Mouse (Mus musculus) urinary bladder, postnatal 14 days (tissue): Measurements from ENCODE around the gene Zbtb1.

Source experiments
- DNase-seq: peaks from one replicate; pipeline ENCODE4 v3.0.0; 2021; ENCODE audit warnings: low spot score

The Zbtb1 gene

DNA sequence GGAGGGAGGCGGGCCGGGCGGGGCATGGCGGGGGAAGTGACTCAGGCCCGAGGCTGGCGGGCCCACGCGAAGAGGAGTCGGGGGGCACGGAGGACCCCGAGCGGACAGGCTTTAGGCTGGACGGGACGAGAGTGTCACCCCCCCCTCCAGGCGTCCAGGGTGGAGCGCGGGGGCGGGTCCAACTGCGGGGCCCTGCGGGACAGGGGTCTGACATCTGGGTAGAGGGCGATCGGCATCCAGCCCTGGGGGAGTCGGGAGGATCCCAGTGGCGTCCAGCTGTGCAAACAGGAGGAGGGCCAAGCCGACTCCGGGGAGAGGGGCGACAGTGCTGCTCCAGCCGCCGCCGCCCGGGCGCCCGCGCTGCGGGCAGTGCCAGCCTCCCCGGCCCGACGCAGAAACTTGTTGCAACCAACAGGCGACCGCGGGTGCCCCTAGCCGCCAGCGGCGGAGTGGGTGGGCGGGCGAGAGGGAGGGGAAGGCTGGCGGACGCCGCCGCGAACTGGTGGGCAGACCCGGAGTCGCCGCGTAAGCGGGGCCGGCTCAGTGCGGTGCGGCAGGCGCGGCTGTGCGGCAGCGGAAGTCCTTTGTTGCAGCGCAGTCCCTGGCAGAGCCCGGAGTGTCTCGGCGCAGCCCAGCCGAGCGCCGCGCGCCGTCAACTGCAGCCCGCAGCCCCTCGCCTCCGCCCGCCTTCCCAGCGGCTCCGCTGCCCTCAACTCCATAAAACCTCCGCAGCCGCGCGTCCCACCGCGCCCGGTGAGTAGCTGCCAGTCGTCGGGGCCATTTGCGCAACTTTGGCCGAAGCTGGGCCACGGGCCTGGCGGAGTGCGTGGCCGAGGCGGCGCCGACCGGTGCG is at the start of gene Zbtb1:
Gene Zbtb1, plus strand, starts transcription at position 289 of the 853 bp plus-strand sequence.
- peak; percentile 81 for DNase-seq

DNA sequence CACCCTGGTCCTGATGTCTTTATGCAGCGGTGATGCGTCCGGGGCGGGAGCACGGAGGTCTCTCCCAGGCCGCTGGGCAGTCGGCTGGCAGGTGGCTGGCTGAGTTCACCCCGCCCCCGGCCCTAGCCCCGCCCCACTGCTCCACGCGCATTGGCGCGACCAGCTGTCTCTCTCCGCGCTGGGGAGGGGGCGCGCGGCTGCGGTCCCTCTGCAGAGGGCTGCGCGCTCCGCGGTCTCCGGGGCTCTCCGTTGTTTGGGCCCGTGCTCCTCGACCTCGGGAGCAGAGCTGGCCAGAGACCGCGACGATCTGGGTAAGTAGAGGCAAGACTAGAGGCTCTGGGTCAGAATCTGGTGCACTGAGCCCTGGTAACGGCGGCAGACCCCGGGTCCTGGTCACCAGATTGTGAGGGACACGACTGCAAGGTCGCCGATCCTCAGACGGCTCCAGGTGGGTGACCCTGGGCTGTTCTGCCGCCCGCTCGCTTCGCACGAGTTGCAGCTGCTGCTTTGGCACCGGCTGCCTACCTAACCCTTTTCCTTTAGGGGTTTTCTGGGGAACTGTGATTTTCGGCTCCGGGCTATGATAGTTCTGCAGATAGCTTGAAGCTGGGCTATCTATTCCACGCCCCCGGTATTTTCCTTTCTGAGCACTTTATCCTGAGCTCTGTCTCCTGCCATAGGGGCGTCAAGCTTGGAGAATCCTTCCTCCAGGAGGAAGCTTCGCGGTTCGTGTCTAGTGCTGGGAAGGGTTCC is 45.2 kb upstream of the Zbtb1 start, which contains the start of gene Akap5:
Gene Akap5, plus strand, starts transcription at position 213 of the 753 bp plus-strand sequence.
- peak; percentile 38 for DNase-seq

DNA sequence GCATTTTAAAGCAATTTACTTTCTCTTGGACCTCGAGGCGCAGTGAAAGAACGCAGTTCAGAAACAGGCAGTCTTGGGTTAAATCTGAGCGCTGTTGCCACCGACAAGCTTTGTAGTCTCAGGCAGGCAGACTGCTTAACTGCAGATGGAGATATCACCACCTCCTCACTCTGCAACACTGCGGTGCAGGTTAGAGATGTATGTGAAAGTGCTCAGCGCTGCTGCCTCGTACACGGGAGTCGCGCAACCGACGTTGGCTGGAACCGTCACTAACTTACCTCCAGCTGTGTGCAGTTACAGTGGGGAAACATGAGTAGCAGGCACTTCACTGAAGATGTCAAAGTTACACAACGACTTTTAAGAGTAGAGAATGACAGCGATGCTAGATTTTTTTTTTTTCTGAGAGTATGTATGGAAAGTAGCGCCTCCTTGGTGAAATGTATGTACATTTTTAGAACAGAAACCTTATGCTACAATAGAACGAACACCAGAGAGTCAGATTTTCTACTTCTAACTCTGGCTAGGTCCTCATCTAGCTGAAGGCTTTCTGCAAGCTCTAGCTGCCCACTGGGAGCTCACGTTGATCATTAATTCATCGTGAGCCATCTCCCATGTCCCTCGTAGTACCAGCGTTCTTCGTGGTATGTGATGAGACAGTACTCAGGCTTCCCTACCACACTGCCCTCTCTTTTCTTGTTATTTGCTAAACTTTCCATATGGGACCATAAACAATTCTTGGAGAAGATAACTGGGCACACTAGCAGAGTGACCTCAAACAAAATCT is 43.4 kb upstream of the Zbtb1 start:
- no peak for DNase-seq

DNA sequence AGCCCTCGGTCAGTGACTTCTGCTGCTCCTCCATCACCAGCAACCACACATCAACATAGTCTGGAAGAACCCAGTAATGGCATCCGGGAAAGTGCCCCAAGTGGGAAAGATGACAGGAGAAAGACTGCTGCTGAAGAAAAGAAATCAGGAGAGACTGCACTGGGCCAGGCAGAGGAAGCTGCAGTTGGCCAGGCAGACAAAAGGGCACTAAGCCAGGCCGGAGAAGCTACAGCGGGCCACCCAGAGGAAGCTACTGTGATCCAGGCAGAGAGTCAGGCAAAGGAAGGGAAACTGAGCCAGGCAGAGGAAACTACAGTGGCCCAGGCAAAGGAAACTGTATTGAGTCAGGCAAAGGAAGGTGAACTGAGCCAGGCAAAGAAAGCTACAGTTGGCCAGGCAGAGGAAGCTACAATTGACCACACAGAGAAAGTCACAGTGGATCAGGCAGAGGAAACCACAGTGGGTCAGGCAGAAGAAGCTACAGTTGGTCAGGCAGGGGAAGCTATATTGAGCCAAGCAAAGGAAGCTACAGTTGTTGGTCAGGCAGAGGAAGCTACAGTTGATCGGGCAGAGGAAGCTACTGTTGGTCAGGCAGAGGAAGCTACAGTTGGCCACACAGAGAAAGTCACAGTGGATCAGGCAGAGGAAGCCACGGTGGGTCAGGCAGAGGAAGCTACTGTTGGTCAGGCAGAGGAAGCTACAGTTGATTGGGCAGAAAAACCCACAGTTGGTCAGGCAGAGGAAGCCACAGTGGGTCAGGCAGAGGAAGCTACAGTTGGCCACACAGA is 41.3 kb upstream of the Zbtb1 start:
- DNase-seq: no peak

DNA sequence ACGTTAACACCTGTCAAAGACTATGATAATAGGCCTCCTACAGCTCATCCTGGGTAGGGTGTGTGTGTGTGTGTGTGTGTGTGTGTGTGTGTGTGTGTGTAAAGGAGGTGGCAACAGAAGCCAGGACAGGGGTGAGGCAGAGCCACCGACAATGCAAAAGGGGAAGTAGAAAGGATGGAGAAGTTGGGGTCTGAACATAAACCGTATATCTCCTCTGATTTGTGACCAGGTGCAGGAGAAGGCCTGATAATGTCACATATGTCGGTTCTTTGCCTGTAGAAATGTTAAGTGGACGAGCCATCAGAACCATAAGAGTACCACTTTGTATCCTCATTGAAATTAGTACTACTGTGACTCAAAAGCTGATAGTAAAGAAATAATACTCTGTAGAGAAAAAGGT is 36.4 kb upstream of the Zbtb1 start:
- DNase-seq: no peak

DNA sequence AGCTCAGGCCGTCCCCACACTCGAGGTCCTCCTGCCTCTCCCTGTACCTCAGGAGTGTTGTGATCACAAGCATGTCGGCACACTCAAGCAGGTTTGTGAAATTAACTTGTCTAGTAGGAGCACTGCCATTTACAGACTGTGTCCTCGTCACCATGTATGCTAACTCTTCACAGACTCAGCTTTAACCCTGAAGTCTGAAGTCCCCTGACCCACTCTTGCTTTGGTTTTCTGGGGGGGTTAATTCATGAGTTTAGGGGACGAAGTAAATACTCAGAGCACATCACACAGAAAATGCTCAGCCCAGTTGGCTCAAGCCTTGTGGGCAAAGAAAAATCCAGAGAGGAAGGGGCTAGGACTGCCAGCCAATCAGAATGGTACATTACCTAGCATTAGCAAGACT is 34.4 kb upstream of the Zbtb1 start:
- no peak for DNase-seq

DNA sequence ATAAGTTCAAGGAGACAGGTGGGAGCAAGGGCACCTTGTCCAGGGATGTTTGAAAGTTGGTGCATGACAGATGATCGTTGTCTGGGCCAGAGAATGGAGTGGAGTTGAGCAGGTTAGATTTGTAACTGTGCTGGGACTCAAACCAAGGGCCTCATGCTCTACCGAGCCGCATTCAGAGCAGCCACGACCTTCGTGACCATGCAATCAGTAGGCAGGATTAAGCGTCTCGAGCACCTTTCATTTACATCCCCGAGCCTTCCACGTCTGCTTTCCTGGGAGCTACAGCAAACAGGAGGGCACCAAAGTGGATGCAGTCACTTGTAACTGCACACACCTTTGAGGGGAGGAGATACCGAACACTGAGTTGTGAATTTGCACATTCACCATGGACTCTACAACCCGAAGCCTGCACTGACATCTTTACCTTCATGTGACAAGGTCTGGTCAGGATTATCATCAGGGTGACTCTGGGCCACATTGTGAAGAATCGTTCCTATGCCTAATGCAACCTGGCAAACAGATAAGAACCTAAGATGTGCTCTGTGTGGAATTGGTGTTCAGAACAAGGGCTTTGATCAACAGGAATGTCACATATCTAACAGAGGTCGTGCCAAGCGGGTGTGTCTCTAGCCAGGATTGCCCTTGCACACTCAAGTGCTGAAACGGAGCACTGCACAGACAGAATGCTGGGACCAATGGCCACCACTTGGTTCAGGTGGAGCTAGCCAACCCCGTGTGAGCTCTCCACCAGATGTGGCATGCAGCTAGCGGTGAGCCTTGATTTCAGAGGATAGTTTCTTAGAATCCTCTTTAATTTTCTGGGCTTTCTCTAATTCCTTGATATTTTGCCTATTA is 33.7 kb upstream of the Zbtb1 start:
- no peak for DNase-seq

DNA sequence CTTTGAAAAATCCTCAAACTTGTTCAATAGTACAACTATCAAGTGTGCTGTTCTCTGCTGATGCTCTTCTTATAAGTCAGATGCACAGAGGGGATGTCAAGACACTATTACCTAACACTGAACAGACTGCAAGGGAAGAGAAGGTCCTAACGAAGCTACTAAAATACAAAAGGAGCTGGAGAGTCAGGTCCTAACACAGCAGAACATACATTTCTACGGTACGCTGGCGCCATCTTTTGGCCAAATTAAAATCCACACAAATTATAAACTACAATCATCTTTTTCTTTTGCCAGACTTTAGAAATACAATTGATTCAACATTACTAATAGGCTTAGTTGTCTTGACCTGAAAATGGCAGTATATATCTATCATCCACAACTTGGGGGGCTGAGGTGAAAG is 29.0 kb upstream of the Zbtb1 start:
- peak; percentile 54 for DNase-seq

DNA sequence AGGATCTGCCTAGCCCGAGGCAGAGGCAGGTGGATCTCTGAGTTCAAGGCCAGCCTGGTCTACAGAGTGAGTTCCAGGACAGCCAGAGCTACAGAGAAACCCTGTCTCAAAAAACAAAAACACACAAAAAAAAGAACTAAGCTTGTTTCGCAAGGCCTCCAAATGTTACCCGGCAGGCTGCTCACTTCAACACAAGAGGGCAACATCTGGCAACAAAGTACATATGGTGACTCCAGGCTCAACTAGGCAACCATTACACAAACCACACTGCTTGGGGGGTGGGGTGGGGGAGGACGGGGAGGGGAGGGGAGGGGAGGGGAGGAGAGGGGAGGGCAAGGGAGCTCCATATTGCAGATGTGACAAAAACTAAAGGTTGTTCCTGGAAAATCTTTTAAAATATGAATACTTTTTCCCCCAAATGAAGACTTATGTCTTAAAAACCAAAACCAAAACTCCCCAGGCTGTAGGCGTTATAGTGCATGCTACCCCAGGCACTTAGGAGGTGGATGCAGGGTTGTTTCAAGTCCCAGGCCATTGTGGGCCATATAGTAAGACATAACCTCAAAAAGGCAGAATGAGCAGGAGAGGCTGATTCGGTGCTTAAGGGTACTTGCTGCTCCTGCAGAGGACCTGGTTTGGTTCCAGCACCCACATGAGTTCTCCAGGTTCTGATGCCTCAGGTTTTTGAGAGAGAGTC is 24.2 kb upstream of the Zbtb1 start:
- DNase-seq: no peak

DNA sequence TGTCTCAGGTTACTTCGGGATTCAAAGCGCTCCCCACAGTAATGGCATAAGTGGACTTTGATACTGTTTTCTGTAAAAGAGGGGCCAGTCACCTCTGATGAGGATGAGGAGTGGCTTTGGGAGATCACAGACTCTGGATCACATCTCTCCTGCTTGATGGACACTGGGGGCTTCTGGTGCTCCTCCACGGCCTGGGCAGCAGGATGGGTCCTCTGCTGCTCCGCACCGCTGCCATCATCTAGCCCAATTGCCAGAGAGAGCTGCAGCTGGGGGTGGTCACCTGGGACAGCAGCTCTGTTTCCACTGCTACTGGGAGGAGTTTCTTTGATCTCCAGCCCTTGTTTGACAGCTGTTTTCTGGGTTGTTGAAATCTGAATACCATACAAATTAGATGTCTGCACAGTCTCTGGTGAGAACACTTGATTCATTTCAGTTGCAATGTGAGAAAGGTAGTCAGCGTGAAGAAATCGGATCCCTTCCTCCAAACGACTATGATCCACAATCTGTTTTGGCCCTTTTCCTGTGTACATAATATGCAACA is 20.3 kb upstream of the Zbtb1 start:
- DNase-seq: no peak

DNA sequence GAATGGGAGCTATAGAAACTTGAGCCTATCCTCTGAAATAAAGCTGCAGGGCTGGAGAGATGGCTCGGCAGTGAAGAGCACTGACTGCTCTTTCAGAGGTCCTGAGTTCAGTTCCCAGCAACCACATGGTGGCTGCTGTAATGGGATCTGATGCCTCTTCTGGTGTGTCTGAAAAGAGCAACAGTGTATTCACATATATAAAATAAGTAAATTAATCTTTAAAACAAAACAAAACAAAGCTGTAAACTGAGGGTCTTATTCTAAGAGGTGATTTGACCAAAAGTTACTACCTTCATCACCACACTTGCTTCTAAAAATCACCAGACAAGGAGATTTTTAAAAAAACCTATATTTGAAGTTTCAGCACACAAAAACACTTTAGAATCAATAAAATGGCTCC is 9.2 kb upstream of the Zbtb1 start:
- no peak for DNase-seq

DNA sequence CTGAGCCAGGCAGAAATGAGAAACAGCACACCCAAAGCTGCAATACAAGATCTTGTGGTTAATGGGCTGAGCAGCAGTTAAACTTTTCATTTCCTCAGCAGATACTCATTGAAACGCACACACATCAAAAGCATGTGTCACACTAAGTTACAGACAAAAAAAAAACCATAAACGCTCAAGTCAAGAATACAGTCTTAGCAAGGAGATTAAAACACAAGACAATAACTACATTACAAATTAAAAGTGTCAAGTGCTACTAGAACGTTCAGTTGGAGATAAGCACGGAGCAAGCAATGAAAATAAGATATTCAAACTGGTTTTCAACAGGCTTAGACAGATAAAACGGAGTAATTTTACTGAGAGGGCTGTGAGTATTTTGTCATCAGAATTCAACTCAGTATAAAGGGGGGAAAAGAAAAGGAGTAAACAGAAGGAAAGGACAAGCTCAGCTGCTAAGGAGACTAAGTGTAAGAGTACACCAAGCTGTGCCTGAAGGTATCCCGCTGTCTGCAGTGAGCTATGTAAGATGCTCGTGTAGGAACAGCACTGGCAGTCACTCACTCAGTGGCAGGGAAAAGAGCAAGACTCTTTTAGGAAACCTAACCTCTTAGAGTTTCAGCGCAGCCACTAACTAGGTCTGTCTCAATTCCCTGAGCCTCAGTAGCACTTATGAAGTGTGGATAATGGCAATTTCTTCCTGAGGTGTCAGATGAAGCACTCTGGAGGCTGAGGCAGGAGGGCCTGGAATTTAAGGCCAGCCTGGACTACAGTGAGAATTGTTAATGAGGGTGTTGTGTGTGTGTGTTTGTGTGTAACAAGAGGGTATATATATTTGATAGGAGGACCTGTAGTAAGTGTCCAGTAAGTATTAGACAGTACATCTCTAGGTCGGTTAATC is 8.4 kb upstream of the Zbtb1 start:
- DNase-seq: no peak

DNA sequence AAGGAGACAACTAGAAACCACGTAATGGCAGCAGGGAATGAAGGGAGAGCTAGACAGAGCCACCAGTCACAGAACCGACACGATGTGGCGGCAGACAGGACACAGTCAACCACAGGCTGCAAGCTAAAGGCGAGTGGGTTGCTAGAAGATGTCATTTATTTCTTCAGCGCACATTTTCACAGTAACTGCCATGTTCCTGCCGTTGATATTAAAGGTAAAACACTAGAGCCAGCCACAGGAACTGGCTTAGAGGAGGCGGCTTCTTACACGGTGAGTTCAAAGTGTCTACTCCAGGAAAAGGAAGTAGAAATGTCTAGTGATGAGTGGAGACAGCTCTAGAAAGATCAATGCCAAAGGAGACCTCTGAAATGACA is 7.8 kb upstream of the Zbtb1 start:
- DNase-seq: no peak

DNA sequence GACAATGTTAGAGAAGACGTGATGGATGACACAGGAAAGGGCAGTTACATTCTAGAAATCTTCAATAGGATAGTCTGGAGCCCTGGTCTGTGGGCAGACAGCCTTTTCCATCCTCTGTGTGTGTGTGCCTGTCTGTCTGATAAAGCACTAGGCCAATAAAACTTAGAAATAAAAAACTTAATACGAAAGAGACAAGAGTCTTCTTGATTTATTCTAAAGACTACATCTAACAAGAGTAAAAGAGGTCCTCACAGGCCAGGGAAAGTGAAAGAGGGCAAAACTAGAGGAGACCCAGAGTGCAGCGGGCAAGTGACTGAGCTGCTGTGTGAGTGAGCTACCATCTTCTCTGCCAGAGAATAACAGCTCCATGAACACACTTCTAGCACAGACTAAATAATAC is 3.8 kb upstream of the Zbtb1 start:
- no peak for DNase-seq

DNA sequence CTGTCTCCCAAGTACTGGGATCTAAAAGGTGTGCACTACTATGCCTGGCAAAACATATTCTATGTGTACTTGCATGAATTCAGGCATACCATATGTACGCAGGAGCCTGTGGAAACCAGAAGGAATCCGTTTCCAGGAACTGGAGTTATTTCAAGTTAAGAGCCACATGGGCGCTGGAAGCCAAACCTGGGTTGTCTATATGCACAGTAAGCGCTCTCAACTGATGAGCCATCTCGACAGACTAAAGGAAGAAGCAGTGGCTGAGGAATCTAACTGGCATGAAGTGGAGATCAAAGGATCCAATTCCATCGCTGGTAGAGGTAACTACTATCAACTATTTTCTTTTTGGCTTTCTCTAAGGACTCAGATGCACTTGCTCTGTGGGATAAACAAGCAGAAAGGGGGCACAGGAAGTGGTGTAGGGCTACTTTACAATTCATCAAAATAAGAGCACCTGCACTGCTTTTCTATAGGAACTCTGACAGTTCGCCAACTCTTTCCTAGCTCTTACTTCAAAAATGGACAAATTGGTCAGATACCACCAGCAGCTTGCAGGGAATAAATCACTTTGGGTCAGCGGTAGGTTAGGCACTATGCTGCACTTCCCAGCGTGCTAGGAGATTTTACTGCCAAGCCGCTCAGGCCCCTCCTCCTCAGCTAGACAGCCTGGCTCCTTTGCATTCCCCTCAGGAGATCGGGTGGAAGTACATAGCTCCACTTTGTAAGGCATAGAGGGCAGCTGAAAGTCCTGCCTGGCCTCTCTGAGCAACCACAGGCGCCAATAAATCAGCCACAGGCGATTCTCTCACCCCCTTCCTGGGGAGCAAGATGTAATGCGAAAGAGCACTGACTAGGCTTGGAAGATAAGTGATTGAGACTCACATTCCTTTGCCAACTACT is 2.7 kb upstream of the Zbtb1 start:
- DNase-seq: peak; percentile 46

DNA sequence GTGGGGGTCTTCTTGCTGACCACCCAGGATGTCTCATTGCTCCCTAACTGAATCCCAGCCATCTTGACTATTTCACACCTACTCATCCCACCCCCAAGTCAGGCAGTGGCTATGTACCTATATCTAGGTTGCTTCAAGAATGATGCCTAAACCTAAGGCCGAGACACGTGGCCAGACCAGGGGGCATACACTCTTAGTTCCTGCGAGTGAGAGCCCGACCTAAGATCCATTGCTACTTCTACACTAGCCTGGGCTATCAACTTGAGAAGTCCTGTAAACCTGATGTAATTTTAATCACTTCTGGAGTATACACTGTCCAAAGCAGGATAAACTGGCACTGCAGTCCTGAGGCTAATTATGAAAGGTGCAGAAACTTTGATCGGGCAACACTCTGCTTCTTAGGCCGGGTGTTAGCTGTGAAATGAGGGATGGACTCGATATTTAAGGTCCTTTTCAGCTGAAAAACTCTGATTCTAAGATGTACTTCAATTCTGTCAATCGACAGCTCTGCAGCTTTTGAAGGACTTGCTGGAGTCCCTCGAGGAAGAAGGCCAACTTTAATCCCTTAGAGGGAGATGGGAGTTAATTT is 1.8 kb upstream of the Zbtb1 start:
- DNase-seq: no peak

DNA sequence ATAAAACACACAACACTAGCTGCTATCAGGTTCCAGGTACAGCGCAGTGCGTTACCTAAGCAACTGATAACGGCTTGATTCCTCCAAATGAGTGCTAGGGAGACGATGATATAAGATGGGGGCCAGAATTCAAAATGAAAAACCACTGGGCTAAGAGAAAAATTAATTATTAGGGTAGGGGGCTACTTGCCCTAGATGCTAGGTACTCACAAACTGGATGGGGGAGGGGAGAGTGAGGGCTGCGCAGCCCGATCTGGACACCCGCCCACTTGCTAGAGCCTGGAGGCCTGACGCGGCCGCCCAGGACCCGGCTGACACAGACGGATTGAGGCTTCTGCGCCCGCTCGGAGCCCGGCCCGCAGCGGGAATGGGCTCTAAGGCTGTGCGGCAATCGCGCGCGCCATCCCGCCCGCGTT is 1.3 kb upstream of the Zbtb1 start:
- peak; percentile 54 for DNase-seq
